Mouse (Mus musculus) cerebellum, adult 9-11 months (tissue): ENCODE measurements around the gene Ddc.

Source experiments
- DNase-seq: peaks from one replicate; pipeline ENCODE4 v3.0.0; 2022

Gene Ddc

GRCm38 (mm10) chr11:11840746-11841145, 57.2 kb downstream of the Ddc start:
- no peak for DNase-seq

GRCm38 (mm10) chr11:11839874-11840273, 58.1 kb downstream of the Ddc start:
- no peak for DNase-seq

DNA sequence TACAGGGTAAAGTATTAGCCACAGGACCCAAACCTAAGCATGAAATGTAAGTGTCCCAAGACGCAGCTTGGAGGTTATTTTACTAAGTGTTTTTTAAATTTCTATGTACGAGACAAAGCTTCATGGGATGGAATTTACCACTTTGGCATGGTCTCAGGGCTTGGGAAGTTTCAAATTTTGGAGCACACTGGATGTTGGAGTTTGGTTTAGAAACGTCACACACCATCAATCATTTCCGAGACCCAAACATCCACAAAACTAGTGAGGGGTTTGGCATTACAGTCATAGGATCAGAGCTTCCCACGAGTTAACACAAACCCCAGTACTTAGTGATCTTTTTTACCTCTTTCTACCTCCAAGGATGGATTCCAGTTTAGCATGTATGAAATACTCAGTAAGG, 60.6 kb downstream of the Ddc start:
- DNase-seq: no peak

DNA sequence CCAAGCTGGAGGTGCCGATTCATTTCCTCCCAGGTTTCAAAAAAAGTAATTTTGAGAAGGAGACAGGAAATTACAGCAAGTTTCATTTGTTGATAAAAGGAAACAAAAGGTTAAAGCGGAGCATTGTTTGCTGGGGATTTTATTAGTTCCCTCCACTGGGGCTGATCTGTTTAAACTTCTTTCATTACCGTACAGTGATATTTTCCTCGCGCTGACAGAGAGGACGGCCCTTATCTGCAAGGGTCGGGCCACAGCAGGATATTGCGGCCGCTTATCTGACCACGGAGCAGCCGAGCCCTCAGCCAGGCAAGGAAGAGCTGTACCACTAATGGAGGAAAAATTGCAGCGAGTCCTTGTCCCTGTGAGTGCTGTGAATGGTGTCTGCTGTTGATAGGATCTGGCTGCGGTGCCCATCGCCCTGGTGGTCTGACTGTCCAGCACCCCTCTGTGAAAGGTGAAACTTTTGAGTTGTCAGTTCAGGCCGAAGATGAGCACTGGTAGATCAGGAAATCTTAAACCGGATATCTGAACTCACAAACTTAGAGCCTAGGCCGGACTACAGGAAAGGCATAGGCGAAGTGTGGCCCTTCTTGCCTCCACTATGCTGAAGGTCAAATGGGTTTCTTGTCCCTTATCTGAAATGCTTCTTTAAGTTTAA, 61.1 kb downstream of the Ddc start:
- DNase-seq: no peak

- no peak for DNase-seq
Observed at GRCm38 (mm10) chr11:11836262-11836661, 61.7 kb downstream of the Ddc start.

GRCm38 (mm10) chr11:11835791-11836190, 62.2 kb downstream of the Ddc start:
- DNase-seq: no peak

- DNase-seq: no peak
Observed at GRCm38 (mm10) chr11:11835361-11835760, 62.6 kb downstream of the Ddc start.

DNA sequence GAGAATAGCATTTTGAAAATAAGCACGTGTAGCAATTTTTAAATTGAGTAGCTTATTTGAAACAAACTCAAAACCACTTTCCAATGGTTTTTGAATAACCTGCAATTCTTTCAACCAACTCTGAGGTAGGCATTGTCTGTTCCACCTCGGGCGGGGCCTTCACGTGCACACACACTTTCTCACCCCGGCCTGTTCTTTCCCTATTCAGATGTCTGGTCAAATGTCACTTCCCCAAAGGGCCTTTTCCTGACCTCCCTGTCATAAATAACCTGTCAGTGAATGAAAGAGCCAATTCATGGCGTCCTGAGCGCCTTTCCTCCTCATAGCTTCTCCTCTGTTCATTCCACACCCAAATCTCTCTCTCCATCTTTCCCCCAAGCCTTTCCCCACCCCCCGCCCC, 64.8 kb downstream of the Ddc start:
- DNase-seq: no peak

- DNase-seq: no peak
Observed at GRCm38 (mm10) chr11:11832755-11833084, 65.2 kb downstream of the Ddc start.

DNA sequence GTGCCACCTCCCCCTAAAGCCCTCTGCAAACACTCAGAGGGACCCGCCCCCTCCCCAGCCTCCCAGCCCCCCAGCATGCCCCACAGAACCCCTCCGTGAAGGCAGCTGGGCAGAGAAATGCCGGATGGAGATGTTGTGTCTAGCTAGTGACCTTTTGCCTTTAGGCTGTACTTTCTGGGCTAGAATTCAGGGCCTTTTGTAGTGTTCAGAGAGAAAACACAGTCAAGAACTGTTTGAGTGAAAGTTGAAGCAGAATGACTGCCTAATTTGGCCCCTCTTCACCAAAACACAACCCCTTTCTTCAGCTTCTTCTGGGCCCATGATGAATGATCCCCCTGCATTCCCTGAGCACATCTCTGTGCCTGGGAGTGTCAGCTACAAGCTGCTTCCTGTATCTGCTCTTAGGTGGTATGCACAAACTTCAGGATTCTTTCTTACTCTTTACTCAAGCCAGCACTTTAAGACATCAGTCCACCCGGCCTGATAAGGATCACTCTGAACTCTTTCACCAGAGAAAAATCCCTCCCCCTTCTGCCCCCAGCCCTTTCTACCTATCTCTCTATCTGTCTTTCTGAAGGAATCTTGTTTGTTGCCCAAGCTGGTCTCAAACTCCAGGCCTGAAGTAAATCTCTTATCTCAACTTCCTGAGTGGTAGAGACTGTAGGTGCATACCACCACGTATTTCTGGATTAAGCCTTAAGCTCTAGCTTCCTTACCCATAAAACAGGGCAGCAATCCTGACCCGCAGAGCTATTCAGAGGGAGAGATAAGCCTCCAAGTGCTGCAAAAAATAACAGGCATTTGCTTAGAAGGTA, 65.8 kb downstream of the Ddc start:
- DNase-seq: no peak

GRCm38 (mm10) chr11:11831526-11831925, 66.4 kb downstream of the Ddc start:
- no peak for DNase-seq

DNA sequence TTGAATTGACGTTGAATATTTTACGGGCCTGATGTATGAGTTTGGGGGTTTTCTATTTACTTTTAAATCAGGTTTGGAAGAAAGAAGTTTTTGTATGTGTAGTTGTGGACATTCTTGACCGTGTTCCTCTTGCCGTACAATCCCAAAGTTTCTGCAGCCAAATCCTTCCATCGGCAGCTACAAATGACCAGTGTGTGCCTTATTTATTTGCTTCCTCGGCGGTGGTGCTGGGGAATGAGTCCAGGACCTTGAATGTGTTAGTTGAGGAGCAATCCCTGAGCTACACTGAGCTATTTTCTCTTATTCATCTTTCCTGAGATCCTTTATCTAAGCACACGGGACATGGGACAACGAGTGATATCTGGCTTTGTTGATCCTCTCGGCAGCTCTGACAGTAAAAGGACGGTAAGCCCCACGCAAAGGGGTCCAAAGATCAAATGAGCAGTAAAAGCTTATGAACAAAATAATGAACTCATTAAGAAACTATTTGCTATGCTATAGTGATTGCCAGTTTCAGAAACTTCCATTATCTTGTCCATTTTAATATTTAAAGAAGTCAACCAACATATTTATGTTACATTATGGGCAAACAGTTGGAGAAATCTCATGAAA, 67.0 kb downstream of the Ddc start:
- DNase-seq: no peak

- no peak for DNase-seq
Observed at GRCm38 (mm10) chr11:11829161-11830000, 68.6 kb downstream of the Ddc start.

DNA sequence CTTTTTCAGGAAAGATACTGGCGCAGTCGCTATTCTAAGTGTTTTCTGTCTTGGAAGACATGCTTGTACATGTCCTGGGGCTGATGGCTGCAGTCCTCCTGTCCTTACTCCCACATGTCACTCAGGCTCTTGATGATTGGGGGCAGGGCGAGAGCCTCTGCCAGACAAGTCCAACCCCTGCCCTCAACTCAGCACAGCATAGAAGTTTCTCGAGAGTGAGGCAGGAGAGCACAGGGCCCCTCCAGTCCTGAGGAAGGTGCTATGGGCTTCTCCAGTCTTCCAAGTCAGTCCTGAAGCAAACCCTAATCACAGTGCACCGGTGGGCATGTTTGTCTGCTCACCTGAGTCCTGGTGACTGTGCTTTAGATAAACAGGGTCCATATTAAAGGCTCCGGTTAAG, 69.2 kb downstream of the Ddc start:
- no peak for DNase-seq

- DNase-seq: no peak
Observed at GRCm38 (mm10) chr11:11828251-11828650, 69.7 kb downstream of the Ddc start.

- no peak for DNase-seq
Observed at GRCm38 (mm10) chr11:11826475-11826874, 71.5 kb downstream of the Ddc start.

DNA sequence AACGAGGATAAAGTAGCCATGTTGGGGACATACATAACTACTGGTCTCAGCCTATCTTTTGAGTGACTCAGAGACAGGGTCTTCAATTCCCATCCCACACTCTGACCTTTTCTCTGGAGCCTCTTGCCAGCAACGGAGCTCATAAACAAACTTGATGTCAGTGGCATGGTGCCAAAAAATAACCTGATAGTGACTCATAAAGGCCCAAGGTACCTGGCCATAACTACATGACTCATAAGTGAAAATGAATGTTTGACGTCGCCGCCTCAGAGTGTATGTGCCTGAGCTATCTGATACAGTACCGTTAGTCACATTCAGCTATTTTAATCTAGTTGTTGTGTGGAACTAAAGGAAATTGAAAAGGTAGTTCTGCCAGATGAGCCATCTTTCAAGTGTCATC, 72.3 kb downstream of the Ddc start:
- DNase-seq: no peak

- no peak for DNase-seq
Observed at GRCm38 (mm10) chr11:11824970-11825635, 72.8 kb downstream of the Ddc start.

- DNase-seq: no peak
Observed at GRCm38 (mm10) chr11:11823980-11824911, 73.7 kb downstream of the Ddc start.

DNA sequence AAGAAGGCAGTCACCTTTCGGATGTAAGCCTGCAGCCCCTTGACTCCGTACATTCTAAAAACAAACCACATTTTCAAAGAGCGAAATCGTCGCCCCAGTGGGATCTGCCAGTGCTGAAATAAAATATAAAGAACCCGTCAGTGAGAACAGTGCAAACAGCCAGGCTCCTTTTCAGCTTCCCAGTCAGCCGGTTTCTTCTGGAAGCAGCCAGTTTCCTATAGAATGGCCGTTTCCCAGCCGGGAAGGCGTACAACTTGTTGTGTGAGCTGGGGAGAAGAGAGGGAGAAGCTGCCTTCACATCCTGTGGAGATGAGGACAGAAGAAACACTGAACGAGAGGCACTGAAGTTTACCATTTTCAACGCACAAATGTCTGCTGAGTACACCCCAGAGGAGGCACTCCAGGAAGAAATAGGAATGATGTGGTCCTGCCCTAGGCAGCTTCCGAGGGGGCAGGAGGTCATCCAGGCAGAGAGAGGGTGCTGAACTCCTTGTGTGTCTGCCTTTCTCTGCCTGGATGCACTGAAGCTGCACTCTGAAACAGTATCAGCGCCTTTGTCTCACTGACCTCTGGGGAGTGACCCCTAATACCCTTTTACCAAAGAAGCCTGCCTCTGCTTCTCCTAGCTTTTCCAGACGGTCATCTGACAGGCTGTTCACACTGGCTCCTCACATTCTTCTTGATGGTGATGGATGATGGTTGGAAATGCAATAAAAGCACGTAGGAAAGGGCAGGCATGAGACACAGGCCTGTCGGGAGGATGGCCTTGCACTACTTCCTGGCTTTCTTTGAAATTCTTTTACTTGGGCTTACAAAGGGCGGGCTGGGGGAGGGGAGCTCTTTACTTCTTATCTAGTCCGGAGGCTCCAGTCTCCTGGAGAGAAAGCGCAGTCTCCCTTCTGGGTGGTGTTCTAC, 75.5 kb downstream of the Ddc start:
- no peak for DNase-seq
